Mouse (Mus musculus): Measurements from ENCODE around the gene Tnfrsf13c. TPM values are rescaled to one million over a fixed set of nuclear protein-coding genes. Genes with fewer than 3 reads are reported as not detected.

Tnfrsf13c gene
- total and polyA plus RNA-seq, 2 experiments from 2014 or later: 0.27 to 2.1 TPM

DNA sequence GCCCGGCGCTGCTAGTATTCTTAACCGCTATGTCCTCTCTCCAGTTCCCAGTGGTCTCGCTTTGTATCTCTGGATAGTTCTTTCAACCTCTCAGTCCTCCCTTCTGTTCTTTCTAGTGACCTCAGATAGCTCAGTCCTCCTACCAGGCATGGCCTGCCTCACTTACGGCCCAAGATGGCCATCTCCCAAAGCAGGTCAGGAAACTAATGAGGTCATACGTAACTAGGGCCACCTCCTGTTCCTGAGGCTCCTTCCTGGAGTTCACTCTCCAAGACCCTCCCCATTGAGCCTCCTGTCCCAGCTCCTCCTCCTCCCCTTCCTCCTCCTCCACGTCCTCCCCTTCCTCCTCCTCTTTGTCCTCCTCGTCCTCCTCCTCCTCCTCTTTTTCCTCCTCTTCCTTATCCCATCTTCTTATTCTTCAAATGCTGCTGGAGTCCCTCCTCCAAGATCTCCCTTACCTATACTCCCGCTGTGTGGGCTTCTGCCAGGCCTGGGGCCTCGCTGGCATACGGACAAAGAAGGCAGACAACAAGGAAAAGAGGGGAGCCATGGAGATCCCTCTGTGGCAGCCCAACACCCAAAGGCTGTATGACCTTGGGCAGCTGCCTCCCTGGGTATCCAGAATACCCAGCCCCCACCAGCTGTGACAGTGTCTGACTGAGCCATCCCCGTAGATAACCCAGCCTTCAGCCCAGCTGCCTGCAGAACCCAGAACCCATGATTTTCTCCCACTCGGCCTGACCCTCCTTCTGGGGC is 14.7 kb downstream of the Tnfrsf13c start:
- no peak overlapping the region for H3K4me2 ChIP-seq (ENCODE audit: low read depth, low read length, poor library complexity, severe bottlenecking)
- H3K4me1 ChIP-seq (ENCODE audit: insufficient read depth, low read length): peaks cover 9% of the 10 kb centered on the region; the same call in 1 of the 2 replicates
- peaks cover 8% of the 10 kb centered on the region; the same call in 1 of the 2 replicates for H3K36me3 ChIP-seq (ENCODE audit: insufficient read depth, low read length)
- ATAC-seq (ENCODE audit: low FRiP score): no peak
- no peak for TF ChIP-seq CTCF (IDR thresholded peaks at IDR 0.05)
- H3K27ac ChIP-seq (ENCODE audit: low read depth, low read length): no peak overlapping the region
- DNase-seq (ENCODE audit: low spot score): no peak
- H3K4me3 ChIP-seq (ENCODE audit: low read depth, low read length): no peak overlapping the region
- WGBS: 85% methylated on average over 13 of the region's 13 CpGs
- peaks cover 58% of the 10 kb centered on the region for H3K27me3 ChIP-seq (ENCODE audit: insufficient read depth, low read length)
- H3K9ac ChIP-seq (replicated peaks; ENCODE audit: low read length, poor library complexity, severe bottlenecking): no peak overlapping the region
- no peaks in the 10 kb centered on the region for H3K9me3 ChIP-seq (ENCODE audit: low read length)

DNA sequence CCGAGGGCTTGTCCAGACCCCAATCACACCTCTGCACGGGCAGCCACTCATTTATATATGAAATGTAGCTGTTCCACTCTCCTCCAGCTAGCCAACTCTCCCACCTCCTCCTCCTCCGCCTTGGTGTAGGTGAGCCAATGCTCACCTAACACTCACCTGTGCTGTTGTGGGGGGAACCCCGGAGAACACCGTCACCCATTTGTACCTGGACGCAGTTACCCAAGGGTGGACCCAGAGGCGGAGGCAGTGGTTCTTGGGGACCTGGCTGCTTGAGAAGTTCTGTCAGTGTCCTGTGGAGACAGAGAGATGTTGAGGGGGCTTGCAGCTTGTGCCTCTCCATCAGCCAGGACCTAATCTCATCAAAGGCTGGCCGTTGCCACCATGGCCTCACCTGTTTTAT is 15.9 kb downstream of the Tnfrsf13c start:
- Histone ChIP-seq H3K4me3 (ENCODE audit: low read depth, low read length) (no peak overlapping the region), H3K9ac (replicated peaks; ENCODE audit: low read length, poor library complexity, severe bottlenecking) (no peak overlapping the region), H3K4me2 (ENCODE audit: low read depth, low read length, poor library complexity, severe bottlenecking) (no peak overlapping the region), H3K4me1 (ENCODE audit: insufficient read depth, low read length) (peaks cover 9% of the 10 kb centered on the region; the same call in 1 of the 2 replicates), H3K9me3 (ENCODE audit: low read length) (no peaks in the 10 kb centered on the region), H3K27ac (ENCODE audit: low read depth, low read length) (no peak overlapping the region), H3K27me3 (ENCODE audit: insufficient read depth, low read length) (peaks cover 55% of the 10 kb centered on the region), H3K36me3 (ENCODE audit: insufficient read depth, low read length) (peaks cover 19% of the 10 kb centered on the region)
- TF ChIP-seq CTCF (IDR thresholded peaks at IDR 0.05): no peak
- WGBS: 84% methylated on average over 8 of the region's 8 CpGs
- no peak for ATAC-seq (ENCODE audit: low FRiP score)
- no peak for DNase-seq (ENCODE audit: low spot score)

DNA sequence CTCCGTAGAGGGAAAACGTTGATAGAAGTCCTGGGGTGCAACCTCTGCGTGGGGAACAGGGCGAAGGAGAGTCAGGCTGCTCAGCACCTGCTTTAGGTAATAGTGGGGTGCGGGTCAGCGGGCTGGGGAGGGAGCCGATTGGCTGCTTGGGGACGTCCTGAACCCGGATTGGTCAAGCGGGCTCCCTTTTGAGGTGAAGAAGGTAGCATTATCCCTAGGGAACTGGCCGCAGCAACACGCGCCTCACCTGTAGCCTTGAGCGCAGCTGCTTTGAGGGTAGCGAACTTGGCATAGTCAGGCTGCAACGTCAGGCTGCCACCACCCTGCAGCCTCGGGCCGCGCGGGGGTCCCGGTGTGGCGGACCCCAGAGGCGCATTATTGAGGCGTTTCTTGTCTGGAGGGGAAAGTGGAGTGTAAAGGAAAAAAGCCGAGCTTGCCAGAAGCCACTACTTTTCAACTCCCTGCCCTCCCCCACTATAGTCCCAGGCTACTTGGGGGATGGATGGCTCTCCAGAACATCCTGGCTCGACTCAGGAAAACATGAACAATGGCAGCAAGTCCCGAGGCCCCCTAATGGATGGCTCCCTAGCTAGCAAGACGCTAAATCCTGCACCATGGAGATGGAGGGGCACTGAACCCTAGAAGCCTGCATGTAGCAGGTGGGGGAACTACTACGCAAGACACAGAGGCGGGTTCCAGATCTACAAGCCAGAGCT is 16.5 kb downstream of the Tnfrsf13c start:
- peak; percentile 23; the same call in 1 of the 2 replicates for TF ChIP-seq CTCF (IDR thresholded peaks at IDR 0.05)
- Histone ChIP-seq H3K27ac (ENCODE audit: low read depth, low read length) (no peak overlapping the region), H3K4me3 (ENCODE audit: low read depth, low read length) (no peak overlapping the region), H3K36me3 (ENCODE audit: insufficient read depth, low read length) (peaks cover 26% of the 10 kb centered on the region), H3K9ac (replicated peaks; ENCODE audit: low read length, poor library complexity, severe bottlenecking) (no peak overlapping the region), H3K27me3 (ENCODE audit: insufficient read depth, low read length) (peaks cover 52% of the 10 kb centered on the region), H3K9me3 (ENCODE audit: low read length) (no peaks in the 10 kb centered on the region), H3K4me2 (ENCODE audit: low read depth, low read length, poor library complexity, severe bottlenecking) (peak overlapping the region; percentile 18; the same call in 1 of the 2 replicates), H3K4me1 (ENCODE audit: insufficient read depth, low read length) (peaks cover 9% of the 10 kb centered on the region; the same call in 1 of the 2 replicates)
- DNase-seq (ENCODE audit: low spot score) (no peak), ATAC-seq (ENCODE audit: low FRiP score) (no peak)
- WGBS: 20% methylated on average over 30 of the region's 30 CpGs

DNA sequence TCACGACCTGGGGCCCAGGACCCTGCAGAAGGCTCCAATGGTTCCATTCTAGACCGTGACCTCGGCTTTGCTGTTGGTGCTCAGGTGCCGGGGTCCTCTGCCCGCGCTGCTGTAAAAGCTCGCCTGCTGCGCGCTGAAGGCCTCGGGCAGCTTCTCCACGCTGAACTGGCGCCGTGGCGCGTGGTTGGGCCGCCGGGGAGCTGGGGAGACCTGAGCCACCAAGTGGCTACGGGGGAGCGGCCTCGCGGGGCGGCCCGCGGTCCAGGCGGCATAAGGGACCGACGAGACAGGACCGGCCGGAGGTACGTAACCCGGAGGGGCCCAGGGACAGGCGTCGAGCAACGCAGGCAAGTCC is 17.1 kb downstream of the Tnfrsf13c start:
- Histone ChIP-seq H3K36me3 (ENCODE audit: insufficient read depth, low read length) (peaks cover 29% of the 10 kb centered on the region), H3K9me3 (ENCODE audit: low read length) (no peaks in the 10 kb centered on the region), H3K4me2 (ENCODE audit: low read depth, low read length, poor library complexity, severe bottlenecking) (peak overlapping the region; percentile 18; the same call in 1 of the 2 replicates), H3K27ac (ENCODE audit: low read depth, low read length) (no peak overlapping the region), H3K4me1 (ENCODE audit: insufficient read depth, low read length) (peaks cover 9% of the 10 kb centered on the region; the same call in 1 of the 2 replicates), H3K27me3 (ENCODE audit: insufficient read depth, low read length) (peaks cover 46% of the 10 kb centered on the region), H3K9ac (replicated peaks; ENCODE audit: low read length, poor library complexity, severe bottlenecking) (0 out of 2 replicates have a peak overlapping the region, but pooled peaks have one; percentile 19), H3K4me3 (ENCODE audit: low read depth, low read length) (no peak overlapping the region)
- ATAC-seq (ENCODE audit: low FRiP score) (no peak), DNase-seq (ENCODE audit: low spot score) (no peak)
- 12% methylated on average over 34 of the region's 34 CpGs for WGBS
- no peak for TF ChIP-seq CTCF (IDR thresholded peaks at IDR 0.05)

DNA sequence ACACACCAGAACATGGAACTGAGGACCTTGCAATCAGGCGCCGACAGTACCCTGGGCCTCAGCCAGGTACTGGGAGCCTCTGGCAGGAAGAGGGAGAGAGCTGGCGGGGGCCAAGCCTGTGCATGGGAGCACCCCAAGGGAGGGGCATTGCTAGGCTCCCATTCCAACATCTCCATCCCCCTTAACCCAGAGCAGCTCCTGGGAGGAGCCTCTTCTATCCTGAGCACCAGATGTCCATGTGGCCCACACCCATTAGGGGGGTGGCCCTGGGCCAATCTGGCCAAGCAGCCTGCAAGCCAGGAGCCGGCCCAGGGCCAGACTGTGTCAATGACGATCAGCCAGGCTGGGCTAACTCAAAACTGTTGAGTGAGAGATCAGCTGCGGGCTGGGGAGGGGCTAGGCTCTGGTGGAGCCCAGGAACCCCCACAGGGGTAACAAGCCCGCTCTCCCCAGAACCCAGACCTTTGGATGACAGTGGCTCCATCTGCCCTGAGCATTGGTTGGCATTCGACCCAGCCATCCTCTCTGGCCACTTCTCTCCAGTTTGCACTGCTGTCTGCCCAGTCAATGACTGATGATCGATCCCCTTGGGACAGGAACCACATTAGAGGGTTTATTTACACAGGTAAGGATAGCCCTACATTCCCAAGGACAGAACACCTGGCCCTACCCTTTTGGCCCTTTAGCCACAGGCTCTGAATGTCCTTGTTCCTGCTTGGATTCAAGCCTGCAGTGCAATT is 17.6 kb downstream of the Tnfrsf13c start:
- ATAC-seq (ENCODE audit: low FRiP score): peak; percentile 76
- DNase-seq (ENCODE audit: low spot score): peak; percentile 93
- WGBS: 61% methylated on average over 9 of the region's 9 CpGs
- Histone ChIP-seq H3K9ac (replicated peaks; ENCODE audit: low read length, poor library complexity, severe bottlenecking) (no peak overlapping the region), H3K9me3 (ENCODE audit: low read length) (no peaks in the 10 kb centered on the region), H3K4me2 (ENCODE audit: low read depth, low read length, poor library complexity, severe bottlenecking) (no peak overlapping the region), H3K36me3 (ENCODE audit: insufficient read depth, low read length) (peaks cover 33% of the 10 kb centered on the region), H3K4me3 (ENCODE audit: low read depth, low read length) (no peak overlapping the region), H3K27ac (ENCODE audit: low read depth, low read length) (no peak overlapping the region), H3K27me3 (ENCODE audit: insufficient read depth, low read length) (peaks cover 41% of the 10 kb centered on the region), H3K4me1 (ENCODE audit: insufficient read depth, low read length) (peaks cover 9% of the 10 kb centered on the region; the same call in 1 of the 2 replicates)
- TF ChIP-seq CTCF (IDR thresholded peaks at IDR 0.05): no peak

All from midbrain, postnatal 0 days (tissue).